Mouse (Mus musculus) liver, embryonic 16.5 days (tissue): Measurements from ENCODE around the gene Tmem190. TPM values are rescaled to one million over a fixed set of nuclear protein-coding genes. Genes with fewer than 3 reads are reported as not detected.
"Not testable (repeated sequence)": the region's sequence is repeated elsewhere in the genome, so short reads cannot be mapped to it uniquely, and the experiment has no call there.

Experiments
- ATAC-seq: fragments of 200-750 bp; cut with Nextera tagmentation; 2 replicates; pipeline ENCODE4 v1.8.0; 2017; ENCODE audit warnings: low read depth, mild to moderate bottlenecking, moderate number of reproducible peaks, moderate library complexity
- H3K27ac ChIP-seq: fragments of 300-500 bp; sonication (generic); 2 replicates; pipeline ENCODE4 v1.5.1; 2014; ENCODE audit warnings: mild to moderate bottlenecking, low read length
- H3K27me3 ChIP-seq: fragments of 300-500 bp; sonication (generic); 2 replicates; pipeline ENCODE4 v1.6.1; 2014; ENCODE audit warnings: low read depth, low read length, mixed read lengths; ENCODE audit not compliant: control insufficient read depth, insufficient read depth
- H3K36me3 ChIP-seq: fragments of 300-500 bp; sonication (generic); 2 replicates; pipeline ENCODE4 v1.6.1; 2014; ENCODE audit warnings: mild to moderate bottlenecking; ENCODE audit not compliant: control insufficient read depth, insufficient read depth
- H3K4me1 ChIP-seq: fragments of 300-500 bp; sonication (generic); 2 replicates; pipeline ENCODE4 v1.6.1; 2014; ENCODE audit warnings: low read depth, low read length, mixed read lengths; ENCODE audit not compliant: control insufficient read depth
- H3K4me2 ChIP-seq: fragments of 300-500 bp; sonication (generic); 2 replicates; pipeline ENCODE4 v1.6.1; 2014; ENCODE audit warnings: low read depth, low read length, mixed read lengths
- H3K4me3 ChIP-seq: fragments of 300-500 bp; sonication (generic); 2 replicates; pipeline ENCODE4 v1.5.1; 2014; ENCODE audit warnings: low read depth, mild to moderate bottlenecking, low read length
- H3K9ac ChIP-seq: fragments of 300-500 bp; sonication (generic); 2 replicates; pipeline ENCODE4 v1.6.1; 2014; ENCODE audit warnings: low read depth, low read length
- H3K9me3 ChIP-seq: fragments of 300-500 bp; sonication (generic); replicated peaks from 2 replicates; pipeline ENCODE4 v1.6.1; 2016; ENCODE audit warnings: low read length; ENCODE audit not compliant: control insufficient read depth
- WGBS: fragments of 180-500 bp; shearing (Covaris S2); extraction: QIAGEN DNeasy Blood & Tissue Kit; methylation state at CpG from one replicate; pipeline ENCODE4 v1.1.7; 2014; ENCODE audit not compliant: insufficient replicate concordance; 5-methylcytosine and 5-hydroxymethylcytosine counted together
- polyA plus RNA-seq: library from polyadenylated mRNA; unstranded; fragments of >200 nt; fragmentation: Nextera tagmentation; extraction: Ambion mirVana; gene quantifications from 2 replicates; pipeline ENCODE4 v1.2.1, GENCODE M21; 2015

Gene Tmem190
- polyA plus RNA-seq, 1 experiment from 2014 or later: not detected

GRCm38 (mm10) chr7:4820925-4821324, 38.2 kb downstream of the Tmem190 start:
- 74% methylated on average over 7 of the region's 7 CpGs for WGBS
- H3K27me3 ChIP-seq, ATAC-seq, H3K4me2 ChIP-seq, H3K4me3 ChIP-seq, H3K9me3 ChIP-seq, H3K36me3 ChIP-seq, H3K4me1 ChIP-seq, H3K9ac ChIP-seq, H3K27ac ChIP-seq: not testable (repeated sequence)

GRCm38 (mm10) chr7:4821690-4822089, 39.0 kb downstream of the Tmem190 start:
- 62% methylated on average over 4 of the region's 4 CpGs for WGBS
- H3K27me3 ChIP-seq: no peaks in the 10 kb centered on the region
- H3K9ac ChIP-seq: no peak overlapping the region
- H3K4me1 ChIP-seq: no peaks in the 10 kb centered on the region
- no peak overlapping the region for H3K4me2 ChIP-seq
- ATAC-seq: no peak
- no peak overlapping the region for H3K4me3 ChIP-seq
- no peaks in the 10 kb centered on the region for H3K9me3 ChIP-seq
- H3K27ac ChIP-seq: no peak overlapping the region
- no peaks in the 10 kb centered on the region for H3K36me3 ChIP-seq

DNA sequence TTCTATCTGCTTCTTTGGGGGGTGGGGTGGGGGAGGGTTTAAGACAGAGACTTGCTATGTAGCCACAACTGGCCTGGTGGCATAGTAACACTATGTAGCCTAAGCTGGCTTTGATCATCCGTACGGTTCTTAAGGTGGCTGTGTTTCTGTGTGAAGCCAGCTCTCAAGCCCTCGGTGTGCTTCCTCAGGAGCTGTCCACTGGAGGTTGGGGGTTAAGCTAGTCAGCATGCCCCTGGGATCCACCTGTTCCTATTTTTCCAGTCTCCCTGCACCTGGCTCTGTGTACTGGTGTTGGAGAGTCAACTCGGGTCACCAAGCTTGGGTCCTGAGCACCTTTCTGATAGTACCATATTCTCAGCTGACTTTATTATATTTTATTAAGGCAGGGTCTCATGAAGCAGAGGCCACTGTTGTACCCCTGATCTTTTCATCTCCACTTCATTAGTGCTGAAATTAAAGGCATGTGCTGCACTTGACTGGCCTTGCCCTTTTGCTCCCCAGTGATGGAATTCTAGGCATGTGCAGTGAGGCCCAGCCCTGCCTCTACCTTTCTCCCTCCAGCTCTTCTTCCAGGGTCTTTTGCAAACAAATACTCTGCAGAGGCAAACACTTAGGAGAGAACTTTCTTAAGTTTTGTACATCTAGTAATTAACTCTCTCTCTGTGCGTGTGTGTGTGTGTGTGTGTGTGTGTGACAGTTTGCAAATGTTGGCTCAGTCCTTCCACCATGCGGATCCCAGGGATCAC, 39.6 kb downstream of the Tmem190 start:
- Histone ChIP-seq H3K36me3 (no peaks in the 10 kb centered on the region), H3K9me3 (no peaks in the 10 kb centered on the region), H3K27me3 (no peaks in the 10 kb centered on the region), H3K4me2 (no peak overlapping the region), H3K4me3 (no peak overlapping the region), H3K9ac (no peak overlapping the region), H3K4me1 (no peaks in the 10 kb centered on the region), H3K27ac (no peak overlapping the region)
- WGBS: 64% methylated on average over 6 of the region's 6 CpGs
- ATAC-seq: no peak

DNA sequence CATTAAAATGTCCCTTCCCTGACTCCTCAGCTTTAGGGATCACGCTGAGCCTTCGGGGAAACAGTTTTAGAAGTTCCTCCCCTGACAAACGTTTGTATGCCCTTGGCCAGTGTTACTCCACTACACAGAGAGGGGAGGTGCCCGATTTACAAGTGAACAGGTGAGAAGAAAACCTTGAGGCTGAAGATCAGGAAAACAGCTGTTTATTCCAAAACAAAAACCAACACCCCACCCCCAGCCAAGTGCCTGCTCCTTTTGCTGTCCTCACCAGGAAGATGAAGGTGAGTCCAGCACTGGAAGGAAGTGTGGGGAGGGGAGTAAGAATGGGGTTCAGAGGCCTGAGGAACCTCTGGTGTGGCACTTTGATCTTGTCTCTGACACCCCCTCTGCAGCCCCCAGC, 42.6 kb downstream of the Tmem190 start:
- no peak overlapping the region for H3K9ac ChIP-seq
- 30% methylated on average over 4 of the region's 4 CpGs for WGBS
- no peak overlapping the region for H3K27ac ChIP-seq
- no peaks in the 10 kb centered on the region for H3K4me1 ChIP-seq
- peaks cover 6% of the 10 kb centered on the region for H3K27me3 ChIP-seq
- H3K9me3 ChIP-seq: no peaks in the 10 kb centered on the region
- no peak overlapping the region for H3K4me3 ChIP-seq
- no peak overlapping the region for H3K4me2 ChIP-seq
- no peaks in the 10 kb centered on the region for H3K36me3 ChIP-seq
- ATAC-seq: no peak

DNA sequence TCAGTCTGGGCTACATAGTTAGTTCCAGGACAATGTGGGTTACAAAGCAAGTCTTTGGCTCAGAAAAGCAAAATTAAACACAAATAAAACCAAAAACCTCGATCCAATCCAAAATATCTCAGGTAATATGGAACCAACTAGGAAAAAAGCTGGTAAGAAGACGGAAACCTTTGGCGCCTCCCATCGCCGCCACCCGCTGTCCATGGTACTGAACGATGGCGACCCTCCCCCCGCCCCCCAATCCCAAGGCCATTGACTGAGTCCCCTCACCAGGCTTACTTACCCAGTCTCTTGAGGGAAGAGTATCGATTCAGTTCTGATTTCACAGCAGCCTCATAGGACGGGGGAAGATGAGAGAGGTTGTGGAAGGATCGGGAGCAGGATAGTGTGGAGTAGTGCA, 47.7 kb downstream of the Tmem190 start:
- no peaks in the 10 kb centered on the region for H3K36me3 ChIP-seq
- 6% methylated on average over 12 of the region's 12 CpGs for WGBS
- H3K4me1 ChIP-seq: no peaks in the 10 kb centered on the region
- no peak overlapping the region for H3K4me2 ChIP-seq
- H3K9ac ChIP-seq: no peak overlapping the region
- no peaks in the 10 kb centered on the region for H3K9me3 ChIP-seq
- peaks cover 33% of the 10 kb centered on the region for H3K27me3 ChIP-seq
- ATAC-seq: no peak
- no peak overlapping the region for H3K4me3 ChIP-seq
- H3K27ac ChIP-seq: no peak overlapping the region

Other genes with a start within 250 kb of the Tmem190 start
- 0.48 and 0.52 TPM in 2 replicates for gene Syt5, start 235.4 kb upstream of the Tmem190 start, polyA plus RNA-seq
- 0.02 TPM in 1 of 2 replicates, not detected in the other for gene Ptprh, start 178.9 kb upstream of the Tmem190 start, polyA plus RNA-seq
- gene Tmem86b, start 151.5 kb upstream of the Tmem190 start, polyA plus RNA-seq: 38.2 and 39.0 TPM in 2 replicates
- gene Ppp6r1, start 123.9 kb upstream of the Tmem190 start, polyA plus RNA-seq: 2.4 and 3.4 TPM in 2 replicates
- gene Hspbp1, start 97.9 kb upstream of the Tmem190 start, polyA plus RNA-seq: 46.8 and 49.1 TPM in 2 replicates
- gene Brsk1, start 92.3 kb upstream of the Tmem190 start, polyA plus RNA-seq: 0.14 TPM in 1 of 2 replicates, not detected in the other
- gene Tmem150b, start 57.7 kb upstream of the Tmem190 start, polyA plus RNA-seq: 0.33 and 0.36 TPM in 2 replicates
- 41.3 and 47.4 TPM in 2 replicates for gene Kmt5c, start 42.8 kb upstream of the Tmem190 start, polyA plus RNA-seq
- gene Cox6b2, start 29.8 kb upstream of the Tmem190 start, polyA plus RNA-seq: 65.0 and 71.5 TPM in 2 replicates
- gene Fam71e2, start 11.6 kb upstream of the Tmem190 start, polyA plus RNA-seq: not detected in 2 replicates
- 0.12 TPM in 1 of 2 replicates, not detected in the other for gene Il11, start 78 bp upstream of the Tmem190 start, polyA plus RNA-seq
- 8.4 and 8.9 TPM in 2 replicates for gene Tmem238, start 6.7 kb downstream of the Tmem190 start, polyA plus RNA-seq
- gene Rpl28, start 9.9 kb downstream of the Tmem190 start, polyA plus RNA-seq: 162 and 174 TPM in 2 replicates
- gene Ube2s, start 29.7 kb downstream of the Tmem190 start, polyA plus RNA-seq: 261 and 272 TPM in 2 replicates
- not detected in 2 replicates for gene Shisa7, start 61.8 kb downstream of the Tmem190 start, polyA plus RNA-seq
- 4.1 and 4.8 TPM in 2 replicates for gene Isoc2b, start 87.3 kb downstream of the Tmem190 start, polyA plus RNA-seq
- 0.49 and 0.89 TPM in 2 replicates for gene Isoc2a, start 94.2 kb downstream of the Tmem190 start, polyA plus RNA-seq
- not detected in 2 replicates for gene Gm36210, start 123.6 kb downstream of the Tmem190 start, polyA plus RNA-seq
- 1.4 and 1.9 TPM in 2 replicates for gene Zfp628, start 132.3 kb downstream of the Tmem190 start, polyA plus RNA-seq
- gene Nat14, start 139.1 kb downstream of the Tmem190 start, polyA plus RNA-seq: 0.25 and 0.37 TPM in 2 replicates
- gene Ssc5d, start 142.8 kb downstream of the Tmem190 start, polyA plus RNA-seq: 0.08 and 0.20 TPM in 2 replicates
- not detected in 2 replicates for gene Sbk2, start 181.5 kb downstream of the Tmem190 start, polyA plus RNA-seq
- not detected in 2 replicates for gene Sbk3, start 188.2 kb downstream of the Tmem190 start, polyA plus RNA-seq
- gene Zfp579, start 213.2 kb downstream of the Tmem190 start, polyA plus RNA-seq: 3.6 and 4.5 TPM in 2 replicates
- gene Zfp524, start 231.5 kb downstream of the Tmem190 start, polyA plus RNA-seq: 7.8 and 10.2 TPM in 2 replicates
- gene Fiz1, start 231.8 kb downstream of the Tmem190 start, polyA plus RNA-seq: 10.4 and 12.5 TPM in 2 replicates
- gene Gm44973, start 232.6 kb downstream of the Tmem190 start, polyA plus RNA-seq: 0.58 and 0.89 TPM in 2 replicates
- gene Zfp865, start 237.4 kb downstream of the Tmem190 start, polyA plus RNA-seq: 1.1 and 1.2 TPM in 2 replicates
- 0.16 and 0.40 TPM in 2 replicates for gene Ccdc106, start 237.6 kb downstream of the Tmem190 start, polyA plus RNA-seq